Mouse (Mus musculus): ENCODE measurements around the gene Myo18b.

The Myo18b gene

GRCm38 (mm10) chr5:112642731-112643130 is 253.4 kb downstream of the Myo18b start:
- in situ Hi-C loops (cut with MboI; ENCODE audit: unreplicated experiment in 2 of 2): no loop called here

- in situ Hi-C loops (cut with MboI; ENCODE audit: unreplicated experiment in 2 of 2): no loop called here
Measured at GRCm38 (mm10) chr5:112641770-112642169, 254.4 kb downstream of the Myo18b start.

- in situ Hi-C loops (cut with MboI; ENCODE audit: unreplicated experiment in 2 of 2): no loop called here
Measured at GRCm38 (mm10) chr5:112641131-112641530, 255.0 kb downstream of the Myo18b start.

GRCm38 (mm10) chr5:112640651-112641050 is 255.5 kb downstream of the Myo18b start:
- in situ Hi-C loops (cut with MboI; ENCODE audit: unreplicated experiment in 2 of 2): no loop called here
